Mouse (Mus musculus): ENCODE measurements at regions not wholly inside any gene's neighbourhood (a gene's known extent, or its start where the extent isn't known, plus 50 kb on each side); places are given as distances from the start of the nearest gene placed in this dataset.

DNA sequence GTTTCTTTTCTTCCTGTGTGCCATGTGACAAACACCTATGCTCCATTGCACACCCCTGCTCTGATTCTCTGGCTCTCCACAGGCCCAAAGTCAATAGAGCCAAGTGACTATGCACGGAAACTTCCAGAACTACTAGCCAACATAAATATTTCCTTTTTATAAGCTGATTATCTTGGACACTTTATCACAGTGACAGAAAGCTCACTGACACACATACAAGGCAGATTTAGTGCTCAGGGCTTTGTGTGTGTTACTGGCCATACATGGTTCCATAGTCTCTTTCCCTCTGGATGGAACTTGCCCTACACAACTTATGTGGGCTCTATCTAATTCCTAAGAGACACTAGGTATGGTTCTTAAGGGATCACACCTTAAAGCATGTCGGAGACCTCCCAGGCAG is 86.7 kb downstream of the Nufip1 start:
- Histone ChIP-seq H3K4me1 (ENCODE audit: control insufficient read depth in 1 of 2, insufficient read depth in 2 of 2, low read length in 2 of 2) (no peaks in the 10 kb centered on the region), H3K9ac (ENCODE audit: control insufficient read depth, low read depth, low read length, poor library complexity, severe bottlenecking) (no peak overlapping the region), H3K27me3 (ENCODE audit: control insufficient read depth in 1 of 2, insufficient read depth in 2 of 2, low read length in 2 of 2) (no peaks in the 10 kb centered on the region; a peak in 1 of 4 replicates), H3K36me3 (ENCODE audit: control insufficient read depth in 1 of 2, insufficient read depth in 2 of 2, low read length in 2 of 2) (no peaks in the 10 kb centered on the region), H3K27ac (ENCODE audit: control insufficient read depth, low read depth, low read length) (no peak overlapping the region), H3K79me2 (ENCODE audit: control insufficient read depth, insufficient read depth, low read length, poor library complexity) (no peaks in the 10 kb centered on the region), H3K4me3 (ENCODE audit: control insufficient read depth in 1 of 2, insufficient read depth in 1 of 2, low read depth in 2 of 2, low read length in 2 of 2) (no peak overlapping the region), H3K9me3 (replicated peaks; ENCODE audit: insufficient read depth, low read length) (no peaks in the 10 kb centered on the region)
- no peak for TF ChIP-seq ZKSCAN1 (IDR thresholded peaks at IDR 0.05; ENCODE audit: low read depth, low read length)
- TF ChIP-seq MXI1 (IDR thresholded peaks at IDR 0.05; ENCODE audit: low read depth, low read length), result no peak
- TF ChIP-seq SIN3A (IDR thresholded peaks at IDR 0.05; ENCODE audit: low read length), result no peak
- DNase-seq (ENCODE audit: low read depth, low spot score), result no peak

DNA sequence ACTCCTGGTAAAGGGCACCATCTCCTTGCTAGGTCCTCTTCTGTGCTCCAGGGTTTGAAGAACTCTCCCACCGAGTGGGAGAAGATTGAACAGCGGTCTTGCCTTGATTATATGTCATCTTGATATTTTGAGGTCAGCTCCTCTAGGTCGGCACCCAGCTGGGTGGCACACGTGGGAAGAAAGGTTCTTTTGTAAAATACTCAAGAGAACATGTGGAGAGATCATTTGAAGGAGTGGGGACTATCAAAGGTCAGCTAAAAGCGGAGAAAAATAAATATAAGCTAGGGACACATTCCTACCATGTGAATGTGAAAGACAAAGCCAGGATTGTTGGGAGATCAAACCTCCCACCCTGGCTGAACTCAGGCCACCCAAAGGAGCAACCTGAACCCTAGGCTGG is 87.7 kb downstream of the Nufip1 start:
- no peak overlapping the region for H3K4me3 ChIP-seq (ENCODE audit: control insufficient read depth in 1 of 2, insufficient read depth in 1 of 2, low read depth in 2 of 2, low read length in 2 of 2)
- H3K4me1 ChIP-seq (ENCODE audit: control insufficient read depth in 1 of 2, insufficient read depth in 2 of 2, low read length in 2 of 2), result no peaks in the 10 kb centered on the region
- DNase-seq (ENCODE audit: low read depth, low spot score), result no peak
- no peaks in the 10 kb centered on the region for H3K36me3 ChIP-seq (ENCODE audit: control insufficient read depth in 1 of 2, insufficient read depth in 2 of 2, low read length in 2 of 2)
- H3K27me3 ChIP-seq (ENCODE audit: control insufficient read depth in 1 of 2, insufficient read depth in 2 of 2, low read length in 2 of 2), result no peaks in the 10 kb centered on the region; a peak in 1 of 4 replicates
- no peaks in the 10 kb centered on the region for H3K9me3 ChIP-seq (replicated peaks; ENCODE audit: insufficient read depth, low read length)
- H3K9ac ChIP-seq (ENCODE audit: control insufficient read depth, low read depth, low read length, poor library complexity, severe bottlenecking), result no peak overlapping the region
- H3K79me2 ChIP-seq (ENCODE audit: control insufficient read depth, insufficient read depth, low read length, poor library complexity), result no peaks in the 10 kb centered on the region
- TF ChIP-seq RAD21 (IDR thresholded peaks at IDR 0.05; ENCODE audit: low read depth, low read length), result no peak
- TF ChIP-seq E2F4 (IDR thresholded peaks at IDR 0.05; ENCODE audit: borderline replicate concordance, low read depth, low read length), result no peak
- no peak for TF ChIP-seq ETS1 (IDR thresholded peaks at IDR 0.05; ENCODE audit: low read depth, low read length)
- no peak for TF ChIP-seq CTCF (IDR thresholded peaks at IDR 0.05 in 2 of 3, conservative IDR thresholded peaks at IDR 0.05 in 1 of 3; ENCODE audit: control insufficient read depth in 1 of 3, insufficient read depth in 1 of 3, low read depth in 2 of 3, low read length in 3 of 3, poor library complexity in 1 of 3, severe bottlenecking in 1 of 3)
- TF ChIP-seq ZMIZ1 (IDR thresholded peaks at IDR 0.05; ENCODE audit: low read depth, low read length), result no peak
- no peak for TF ChIP-seq MYC (IDR thresholded peaks at IDR 0.05; ENCODE audit: low read depth, low read length)
- no peak for TF ChIP-seq MAZ (IDR thresholded peaks at IDR 0.05; ENCODE audit: low read depth, low read length)
- TF ChIP-seq MYB (IDR thresholded peaks at IDR 0.05; ENCODE audit: low read depth, low read length), result no peak
- no peak for TF ChIP-seq USF2 (IDR thresholded peaks at IDR 0.05; ENCODE audit: borderline replicate concordance in 1 of 2, insufficient read depth in 1 of 2, low read depth in 1 of 2, low read length in 2 of 2)
- no peak for TF ChIP-seq ZC3H11A (IDR thresholded peaks at IDR 0.05; ENCODE audit: low read depth, low read length)
- TF ChIP-seq SMC3 (IDR thresholded peaks at IDR 0.05; ENCODE audit: low read depth, low read length), result no peak
- H3K27ac ChIP-seq (ENCODE audit: control insufficient read depth, low read depth, low read length), result no peak overlapping the region

DNA sequence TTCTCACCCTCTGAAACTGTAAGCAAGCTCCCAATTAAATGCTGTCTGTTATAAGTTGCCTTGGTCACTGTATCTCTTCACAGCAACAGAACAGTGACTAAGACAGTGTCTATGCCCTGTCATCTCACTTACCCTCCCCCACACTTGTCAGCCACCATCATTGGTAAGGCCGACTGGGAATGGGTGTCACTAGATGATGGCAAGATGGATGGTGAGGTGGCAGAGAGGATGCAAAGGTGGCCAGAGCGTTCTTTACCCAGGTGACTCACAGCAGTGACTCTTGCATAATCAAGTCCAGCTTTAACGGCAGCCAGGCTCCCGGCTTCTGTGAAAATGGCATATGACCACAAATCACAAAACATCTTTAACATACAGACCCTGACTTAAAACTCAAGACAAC is 91.9 kb downstream of the Nufip1 start:
- no peak for DNase-seq (ENCODE audit: low read depth, low spot score)
- Histone ChIP-seq H3K36me3 (ENCODE audit: control insufficient read depth in 1 of 2, insufficient read depth in 2 of 2, low read length in 2 of 2) (no peaks in the 10 kb centered on the region), H3K79me2 (ENCODE audit: control insufficient read depth, insufficient read depth, low read length, poor library complexity) (no peaks in the 10 kb centered on the region), H3K9ac (ENCODE audit: control insufficient read depth, low read depth, low read length, poor library complexity, severe bottlenecking) (no peak overlapping the region), H3K27ac (ENCODE audit: control insufficient read depth, low read depth, low read length) (no peak overlapping the region), H3K9me3 (replicated peaks; ENCODE audit: insufficient read depth, low read length) (no peaks in the 10 kb centered on the region), H3K4me3 (ENCODE audit: control insufficient read depth in 1 of 2, insufficient read depth in 1 of 2, low read depth in 2 of 2, low read length in 2 of 2) (no peak overlapping the region), H3K27me3 (ENCODE audit: control insufficient read depth in 1 of 2, insufficient read depth in 2 of 2, low read length in 2 of 2) (no peaks in the 10 kb centered on the region; a peak in 1 of 4 replicates), H3K4me1 (ENCODE audit: control insufficient read depth in 1 of 2, insufficient read depth in 2 of 2, low read length in 2 of 2) (no peaks in the 10 kb centered on the region)
- TF ChIP-seq USF2 (IDR thresholded peaks at IDR 0.05; ENCODE audit: borderline replicate concordance in 1 of 2, insufficient read depth in 1 of 2, low read depth in 1 of 2, low read length in 2 of 2) (no peak), ZMIZ1 (IDR thresholded peaks at IDR 0.05; ENCODE audit: low read depth, low read length) (no peak), ZKSCAN1 (IDR thresholded peaks at IDR 0.05; ENCODE audit: low read depth, low read length) (no peak), MYC (IDR thresholded peaks at IDR 0.05; ENCODE audit: low read depth, low read length) (no peak), SMC3 (IDR thresholded peaks at IDR 0.05; ENCODE audit: low read depth, low read length) (no peak), KAT2A (conservative IDR thresholded peaks at IDR 0.05; ENCODE audit: low read depth, low read length) (no peak), GABPA (IDR thresholded peaks at IDR 0.05; ENCODE audit: low read depth, low read length) (no peak), TBP (IDR thresholded peaks at IDR 0.05; ENCODE audit: low read depth, low read length) (no peak), E2F4 (IDR thresholded peaks at IDR 0.05; ENCODE audit: borderline replicate concordance, low read depth, low read length) (no peak), UBTF (IDR thresholded peaks at IDR 0.05; ENCODE audit: borderline replicate concordance, insufficient read depth, low read depth, low read length) (no peak), SIN3A (IDR thresholded peaks at IDR 0.05; ENCODE audit: low read length) (no peak)
